Mouse (Mus musculus): Measurements from ENCODE around the gene Acvr1.

DNA sequence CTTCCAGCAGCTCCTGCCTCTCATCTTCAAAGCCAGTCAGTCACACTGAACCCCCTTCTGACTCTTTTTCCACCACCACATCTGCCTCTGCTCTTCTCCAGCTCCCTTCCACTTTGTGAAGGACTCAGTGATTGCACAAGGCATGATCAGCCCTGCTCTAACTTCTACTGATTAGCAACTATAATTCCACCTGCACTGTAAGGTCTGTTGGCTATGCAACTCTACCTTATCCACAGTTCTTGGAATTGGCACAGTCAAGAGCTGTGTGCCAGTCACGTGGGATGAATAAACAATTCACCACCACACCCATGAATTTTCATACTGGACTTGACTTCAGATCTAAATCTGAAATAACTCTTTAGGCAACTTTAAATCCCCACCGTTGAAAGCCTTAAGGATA, 133.6 kb downstream of the Acvr1 start:
- TF ChIP-seq CTCF (IDR thresholded peaks at IDR 0.05; ENCODE audit: low read depth, low read length) (no peak), GATA1 (IDR thresholded peaks at IDR 0.05; ENCODE audit: borderline replicate concordance, low read length) (no peak), POLR2AphosphoS5 (IDR thresholded peaks at IDR 0.05; ENCODE audit: insufficient replicate concordance, low read depth, low read length) (no peak), TAL1 (conservative IDR thresholded peaks at IDR 0.05; ENCODE audit: low read depth, low read length) (no peak), GATA2 (IDR thresholded peaks at IDR 0.05; ENCODE audit: borderline replicate concordance, low read depth, low read length) (no peak)

Data from G1E (cell line).